Mouse (Mus musculus): Measurements from ENCODE around the gene Crbn.

Gene Crbn

GRCm38 (mm10) chr6:106761486-106761885 is 38.4 kb downstream of the Crbn start:
- DNase-seq = no peak

GRCm38 (mm10) chr6:106760473-106761218 is 39.2 kb downstream of the Crbn start:
- no peak for DNase-seq

GRCm38 (mm10) chr6:106758299-106758698 is 41.6 kb downstream of the Crbn start:
- no peak for DNase-seq

DNA sequence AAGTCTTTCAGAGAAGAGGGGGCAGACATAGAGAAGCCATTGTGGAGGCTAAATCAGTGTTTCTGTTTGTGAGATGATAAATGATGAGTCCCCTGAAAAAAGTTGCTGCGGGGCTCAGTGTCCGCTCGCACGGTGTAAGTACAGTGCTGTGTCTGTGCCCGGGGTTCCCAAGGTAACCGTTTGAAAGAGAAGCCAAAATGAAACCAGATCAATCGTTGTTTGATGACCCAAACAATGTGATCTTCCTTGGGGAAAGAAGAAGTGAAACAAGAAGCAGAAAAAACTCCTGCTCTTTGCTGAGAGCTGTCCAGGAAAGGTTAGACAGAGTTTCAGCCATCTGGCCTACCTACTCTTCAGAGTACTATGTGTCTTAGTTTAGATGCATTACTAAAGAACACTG is 49.6 kb downstream of the Crbn start:
- DNase-seq = no peak

DNA sequence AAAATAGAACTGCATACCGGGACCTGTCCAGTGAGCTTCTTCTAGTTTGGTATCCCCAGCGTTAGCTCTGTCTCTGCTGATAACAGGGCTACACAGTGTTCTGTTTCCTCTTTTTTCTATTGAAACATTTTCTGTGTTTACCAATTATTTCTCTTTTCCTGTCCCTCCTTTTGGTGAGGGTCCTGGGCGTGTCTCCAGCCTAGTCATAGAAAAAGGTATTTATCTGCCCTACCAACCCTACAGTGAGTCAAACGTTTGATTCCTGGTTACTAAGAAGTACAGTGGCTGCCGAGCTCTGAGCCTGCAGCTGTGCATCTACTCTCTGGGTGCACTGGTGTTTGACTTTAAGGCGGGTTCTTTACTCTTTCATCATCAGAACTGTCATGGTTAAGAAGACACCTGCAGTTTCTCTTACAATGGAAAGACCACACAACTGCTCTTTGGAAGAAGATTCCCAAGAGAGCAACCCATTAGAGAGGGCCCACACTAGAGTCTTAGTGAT is 50.9 kb downstream of the Crbn start, which contains the start of gene Il5ra:
Gene Il5ra (minus strand): TSS at position 151 of the 502 bp plus-strand sequence.
- DNase-seq = no peak

DNA sequence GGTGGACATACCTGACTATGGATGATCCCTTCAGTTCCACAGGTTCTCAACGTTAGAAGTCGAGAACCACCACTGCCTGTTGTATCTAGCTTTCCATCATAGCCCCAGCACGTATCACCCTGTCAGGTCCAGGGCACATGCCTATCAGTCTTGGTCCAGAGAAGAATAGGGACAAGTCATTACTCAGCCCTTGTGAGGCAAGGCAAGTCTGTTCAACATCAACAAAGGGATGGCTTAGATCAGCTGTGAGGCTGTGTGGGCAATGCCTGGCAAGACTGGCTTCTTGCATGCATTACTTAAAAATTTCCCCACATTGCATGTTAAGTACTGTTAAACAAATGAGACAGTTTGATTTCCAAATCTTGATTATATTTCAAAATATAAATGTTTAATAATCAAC is 52.1 kb downstream of the Crbn start:
- DNase-seq = no peak

DNA sequence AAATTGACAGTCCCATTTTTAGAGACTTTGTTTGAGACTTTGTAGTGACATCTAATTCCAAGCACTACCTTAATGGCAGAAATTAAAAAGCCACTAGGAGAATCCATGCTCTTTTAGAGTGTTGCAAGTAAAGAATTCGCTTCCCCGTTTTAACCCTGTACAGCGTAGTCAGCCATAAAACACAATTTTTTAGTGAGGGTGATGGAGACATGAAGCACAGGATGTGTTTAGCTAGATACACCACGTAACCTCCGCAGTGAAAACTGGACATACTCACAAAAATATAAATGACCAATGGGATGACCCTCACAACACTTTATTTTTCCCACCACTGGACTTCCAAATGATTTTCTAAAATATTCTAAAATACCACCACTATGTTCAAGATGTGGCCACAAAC is 52.6 kb downstream of the Crbn start:
- no peak for DNase-seq

DNA sequence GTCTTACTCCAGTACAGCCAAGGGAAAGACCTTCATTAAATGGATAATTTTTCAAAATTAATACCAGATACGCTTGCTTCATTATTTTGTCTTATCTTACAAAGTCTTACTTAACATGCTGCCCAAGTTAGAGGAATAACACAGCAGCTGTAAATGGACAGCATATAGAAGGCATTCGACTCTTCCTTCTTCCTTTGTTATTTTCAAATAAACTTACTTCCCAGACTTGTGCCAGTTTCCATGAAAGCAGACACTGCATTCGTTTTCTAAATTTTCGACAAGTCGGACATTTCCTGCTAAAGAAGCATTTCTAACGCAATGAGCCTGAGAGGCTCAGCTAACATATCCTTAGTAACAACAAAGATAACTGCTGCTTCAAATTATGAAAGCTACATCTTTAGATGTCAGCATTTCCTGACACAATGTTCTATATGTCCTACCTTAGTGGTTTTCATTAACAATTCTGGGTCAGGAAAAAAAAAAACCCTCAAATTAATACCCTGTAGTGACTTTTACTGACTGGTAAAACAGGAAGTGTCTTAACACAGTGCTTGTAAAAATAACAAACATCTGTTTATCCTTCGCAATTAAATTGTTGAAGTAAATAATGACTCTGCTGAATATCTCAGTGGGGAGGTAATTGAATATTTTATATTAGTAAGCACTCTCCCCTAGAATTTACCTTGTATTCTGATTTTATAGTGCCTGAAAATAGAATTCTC is 54.0 kb downstream of the Crbn start:
- DNase-seq = no peak

- no peak for DNase-seq
Observed at GRCm38 (mm10) chr6:106743556-106744233, 56.2 kb downstream of the Crbn start.

DNA sequence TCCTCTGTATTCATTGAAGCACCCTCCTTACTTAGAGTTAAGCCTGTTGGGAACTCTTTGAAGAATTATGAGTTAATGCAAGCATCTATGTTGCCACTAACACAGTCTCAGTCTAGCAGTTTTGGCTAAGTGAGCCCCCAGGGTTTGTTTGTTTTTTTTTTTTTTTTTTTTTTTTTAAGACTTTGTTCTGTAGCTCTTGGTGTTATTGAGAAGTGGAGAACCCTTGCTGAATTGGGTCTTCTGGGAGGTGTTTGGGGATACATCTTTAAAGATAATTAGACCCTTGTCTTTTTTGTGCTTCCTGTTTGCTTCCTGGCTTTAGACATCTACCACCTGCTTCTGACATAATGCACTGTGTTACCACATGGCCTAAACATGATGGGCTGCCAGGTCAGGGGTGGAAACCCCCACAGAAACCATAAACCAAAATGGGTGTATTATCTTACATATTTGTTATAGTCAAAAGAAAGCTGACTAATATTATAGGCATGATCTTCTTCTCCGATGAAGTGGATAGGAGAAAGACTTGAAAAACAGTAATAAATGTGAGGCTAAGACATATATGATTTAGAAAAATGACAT is 59.5 kb downstream of the Crbn start:
- DNase-seq = no peak

DNA sequence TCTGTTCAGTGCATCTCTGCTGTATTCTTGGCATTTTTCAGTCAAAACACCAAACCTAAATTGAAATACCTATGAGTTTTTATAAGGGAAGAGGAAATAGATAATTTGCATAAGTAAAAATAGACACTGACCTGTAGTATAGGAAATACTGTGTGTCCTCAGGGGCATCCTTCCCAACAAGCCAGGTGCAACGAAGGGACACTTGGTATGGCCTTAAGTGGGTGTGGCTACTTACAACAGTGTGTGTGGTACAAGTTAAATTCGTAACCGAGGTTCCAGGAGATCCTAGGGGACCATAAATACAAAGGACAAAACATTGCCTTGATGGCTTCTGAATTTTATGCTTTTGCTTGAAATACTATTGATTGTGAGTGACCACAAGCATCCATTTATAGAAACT is 61.6 kb downstream of the Crbn start:
- DNase-seq = no peak

GRCm38 (mm10) chr6:106732563-106732962 is 67.3 kb downstream of the Crbn start:
- no peak for DNase-seq
